Mouse (Mus musculus): ENCODE measurements around the gene Alkbh1.

Alkbh1 gene

DNA sequence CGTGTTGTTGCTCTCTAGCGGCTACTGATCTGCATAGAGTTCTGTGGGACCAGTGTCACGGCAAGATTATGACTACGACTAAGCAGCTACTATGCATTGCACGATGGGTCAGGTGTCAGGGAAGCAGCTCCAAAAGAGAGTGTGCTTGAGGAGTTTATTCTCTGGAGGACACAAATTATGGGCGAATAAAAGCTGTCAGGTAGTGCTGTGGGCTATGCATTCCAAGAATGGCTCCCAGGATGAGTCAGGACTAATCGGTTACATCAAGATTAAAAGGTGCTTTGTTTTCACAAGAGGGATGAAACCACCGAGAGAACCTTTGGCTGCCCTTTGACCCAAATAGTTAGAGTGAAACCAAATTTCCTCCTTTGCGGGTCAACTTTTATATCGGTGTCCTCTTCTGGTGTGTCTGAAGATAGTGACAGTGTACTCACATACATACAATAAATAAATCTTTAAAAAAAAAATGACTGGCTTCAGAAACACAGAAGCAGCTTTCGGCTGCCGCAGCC is 23.8 kb downstream of the Alkbh1 start:
- peak; percentile 67 for DNase-seq (ENCODE audit: inconsistent ontology term)

DNA sequence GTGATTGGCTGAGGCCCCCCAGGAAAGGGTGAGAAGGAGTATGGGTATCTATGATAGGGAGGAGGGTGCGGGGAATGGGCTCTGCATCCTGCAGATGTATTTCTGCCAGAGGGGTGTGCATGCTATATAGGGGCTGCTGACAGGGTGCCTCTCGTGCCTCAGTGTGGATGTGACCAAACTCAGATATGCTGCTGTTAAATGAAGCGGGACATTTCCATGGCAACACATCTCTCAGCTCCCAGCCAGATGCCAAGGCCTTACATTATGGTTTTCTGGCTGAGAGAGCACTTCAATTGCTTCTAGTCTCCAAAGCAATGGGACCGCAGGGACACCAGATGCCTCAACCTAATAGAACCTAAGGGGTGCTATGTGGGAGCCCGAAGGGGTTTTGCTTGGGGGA is 24.9 kb downstream of the Alkbh1 start:
- DNase-seq (ENCODE audit: inconsistent ontology term), result peak; percentile 66

DNA sequence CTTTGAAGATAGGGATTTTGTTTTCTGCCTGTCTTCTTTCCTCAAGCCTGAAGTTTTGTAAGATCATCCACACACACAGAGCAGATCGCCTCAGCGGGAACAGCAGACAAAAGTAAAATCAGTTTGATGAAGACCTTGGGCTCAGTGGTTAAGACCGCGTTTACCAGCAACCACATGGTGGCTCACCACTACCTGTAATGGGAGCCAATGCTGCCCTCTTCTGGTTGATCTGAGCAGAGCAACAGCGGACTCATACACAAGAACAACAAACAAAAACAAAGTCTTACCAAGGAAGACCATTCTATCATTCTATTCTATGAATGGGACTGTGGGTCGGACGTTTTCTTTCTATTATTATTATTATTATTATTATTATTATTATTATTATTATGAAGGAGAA is 27.1 kb downstream of the Alkbh1 start:
- DNase-seq (ENCODE audit: inconsistent ontology term), result peak; percentile 25

DNA sequence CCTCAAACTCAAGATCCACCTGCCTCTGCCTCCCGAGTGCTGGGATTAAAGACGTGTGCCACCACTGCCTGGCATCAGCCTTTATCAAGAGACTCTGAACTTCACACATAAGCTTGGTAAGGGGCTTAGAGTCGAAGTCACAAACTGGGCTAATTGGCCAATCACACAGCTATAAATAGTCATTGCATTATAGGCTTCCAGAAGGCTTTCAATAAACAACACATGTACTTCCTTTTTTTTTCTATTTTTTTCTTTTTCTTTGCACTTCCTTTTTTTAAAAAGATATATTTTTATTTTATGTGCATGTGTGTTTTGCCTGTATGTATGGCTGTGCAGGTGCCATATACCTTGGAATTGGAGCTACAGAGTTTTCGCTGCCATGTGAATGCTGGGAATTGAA is 28.5 kb downstream of the Alkbh1 start:
- DNase-seq (ENCODE audit: inconsistent ontology term), result no peak

DNA sequence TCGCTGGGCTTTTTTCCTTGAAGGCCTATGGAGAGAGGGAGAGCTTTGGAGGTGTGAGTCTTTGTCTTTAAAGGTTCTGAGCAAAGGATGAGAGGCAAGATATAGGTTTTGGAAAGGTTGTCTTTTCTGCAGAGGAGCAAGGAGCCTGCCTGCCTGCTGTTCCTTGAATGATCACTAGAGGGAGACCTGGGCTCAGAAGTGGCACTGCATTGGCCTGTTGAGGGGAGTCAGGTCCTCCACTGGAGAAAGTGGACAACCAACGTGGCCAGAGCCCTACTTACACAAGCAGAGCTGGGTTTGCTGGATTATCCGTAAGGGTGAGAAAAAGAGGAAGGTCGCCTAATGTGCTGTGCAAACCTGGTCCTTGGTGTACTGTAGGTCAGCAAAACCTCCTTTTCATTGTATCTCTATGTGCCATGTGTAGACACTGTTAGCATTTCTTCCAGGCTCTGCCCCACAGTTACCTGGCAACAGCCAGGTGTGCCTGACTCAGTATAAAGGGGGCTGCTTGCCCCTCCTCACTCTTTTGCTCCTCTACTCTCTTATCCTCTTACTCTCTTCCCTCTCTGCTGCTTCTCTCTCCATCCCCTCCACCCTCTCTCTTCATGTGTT is 30.5 kb downstream of the Alkbh1 start:
- peak; percentile 31 for DNase-seq (ENCODE audit: inconsistent ontology term)

DNA sequence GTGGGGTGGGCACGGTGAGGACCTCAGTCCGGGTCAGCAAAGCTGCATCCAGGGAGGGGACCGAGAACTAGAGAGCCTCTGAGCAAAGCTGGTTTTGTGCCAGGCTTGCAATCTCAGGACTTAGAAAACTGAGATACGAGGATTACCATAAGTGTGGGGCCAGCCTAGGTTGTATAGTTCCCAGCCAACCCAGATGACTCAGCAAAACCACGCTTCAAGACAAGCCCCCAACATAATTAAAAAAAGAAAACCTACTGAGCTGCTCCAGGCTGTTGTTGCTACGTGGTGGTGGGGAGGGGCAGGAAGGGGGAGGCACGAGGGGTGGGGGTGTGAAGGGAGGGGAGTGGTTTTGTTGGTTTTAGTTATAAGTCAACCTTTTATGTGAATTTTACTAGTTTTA is 32.8 kb downstream of the Alkbh1 start:
- no peak for DNase-seq (ENCODE audit: inconsistent ontology term)

DNA sequence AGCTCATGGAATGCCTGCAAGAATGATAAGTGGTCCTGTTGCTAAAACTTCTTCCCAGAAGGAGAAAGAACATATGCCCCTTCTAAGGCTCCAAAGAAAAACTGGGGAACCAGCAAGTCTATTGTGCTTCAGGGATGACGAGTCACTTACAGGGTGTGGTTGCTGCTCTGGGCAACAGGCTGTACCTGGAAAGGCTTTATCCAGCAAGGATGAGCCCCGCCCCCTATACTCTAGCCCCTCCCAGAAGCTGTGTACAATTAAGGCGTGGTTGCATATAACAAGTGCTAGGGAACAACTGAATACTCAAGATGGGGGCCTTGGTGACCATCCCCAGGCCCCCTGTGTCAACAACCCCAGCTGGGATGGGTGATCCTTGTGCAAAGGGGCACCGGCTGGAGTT is 34.7 kb downstream of the Alkbh1 start:
- no peak for DNase-seq (ENCODE audit: inconsistent ontology term)

DNA sequence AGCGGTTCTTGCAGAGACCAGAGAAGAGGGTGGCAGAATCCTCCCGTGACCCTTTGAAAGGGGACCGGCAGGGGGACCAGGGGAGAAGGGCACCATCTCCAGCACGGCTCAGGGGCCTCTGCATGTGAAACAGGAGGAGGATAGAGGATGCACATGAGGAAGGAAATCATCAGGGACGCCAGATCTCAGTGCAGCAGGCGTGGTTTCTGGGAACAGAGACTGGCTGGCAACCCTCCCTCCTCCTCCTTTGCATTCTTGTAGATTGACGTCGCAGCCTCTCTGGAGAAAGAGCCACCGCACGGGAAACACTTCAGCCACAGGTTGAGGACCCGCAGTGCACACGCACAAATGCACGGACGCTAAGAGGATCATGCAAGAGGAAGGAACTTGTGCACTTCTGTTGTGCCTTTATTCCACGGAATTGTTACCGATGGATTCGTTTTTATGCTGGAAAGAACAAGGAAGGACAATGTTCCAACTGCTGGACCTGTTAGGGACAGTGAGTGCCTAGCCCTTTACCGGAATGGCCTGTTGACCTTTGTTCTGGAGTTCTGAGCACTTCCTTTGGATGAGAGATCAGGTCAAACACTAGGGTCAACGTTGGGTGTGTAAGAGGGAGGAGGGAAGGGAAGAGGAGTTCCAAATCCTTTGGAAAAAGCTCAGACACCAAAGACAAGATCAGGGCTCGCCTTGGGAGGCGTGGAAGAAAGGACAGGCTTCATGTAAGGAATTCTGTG is 35.8 kb downstream of the Alkbh1 start:
- DNase-seq (ENCODE audit: inconsistent ontology term), result peak; percentile 79

DNA sequence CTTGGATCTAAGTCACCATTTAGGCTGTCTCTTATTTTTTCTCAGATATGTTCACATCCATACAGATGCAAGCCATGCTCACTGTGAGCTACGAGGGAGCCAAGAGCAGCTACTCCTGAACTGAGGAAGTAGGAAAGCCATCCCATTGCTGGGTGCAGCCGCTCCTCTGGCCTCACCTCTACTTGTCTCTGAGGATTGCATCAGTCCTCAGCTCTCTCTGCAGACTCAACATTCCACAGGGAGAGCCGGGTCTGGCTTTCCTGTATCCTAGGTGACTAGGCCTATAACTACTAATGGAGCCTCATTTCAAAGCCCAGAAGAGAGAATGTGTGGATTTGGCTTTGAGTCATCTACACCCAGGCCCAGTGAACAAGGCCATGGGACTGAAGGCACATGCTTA is 38.1 kb downstream of the Alkbh1 start:
- DNase-seq (ENCODE audit: inconsistent ontology term), result no peak

DNA sequence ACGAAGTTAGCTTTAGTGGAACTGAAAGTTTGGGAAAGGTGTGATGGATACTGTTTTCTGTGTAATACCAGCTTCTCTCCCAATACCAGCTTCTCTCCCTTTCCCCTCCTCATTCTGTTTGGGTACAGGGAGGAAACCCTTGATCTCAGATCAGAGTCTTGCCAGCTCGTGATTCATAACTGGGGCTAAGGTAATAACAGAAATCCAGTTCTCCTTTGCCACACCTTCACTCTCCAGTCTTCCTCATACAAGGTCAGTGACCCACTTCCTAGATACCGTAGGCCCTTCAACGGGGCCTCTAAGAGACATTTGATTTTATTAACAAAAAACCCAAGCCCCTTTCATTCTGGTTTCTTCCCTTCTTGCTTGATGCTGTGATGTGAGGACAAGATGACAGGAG is 38.7 kb downstream of the Alkbh1 start:
- DNase-seq (ENCODE audit: inconsistent ontology term), result no peak

DNA sequence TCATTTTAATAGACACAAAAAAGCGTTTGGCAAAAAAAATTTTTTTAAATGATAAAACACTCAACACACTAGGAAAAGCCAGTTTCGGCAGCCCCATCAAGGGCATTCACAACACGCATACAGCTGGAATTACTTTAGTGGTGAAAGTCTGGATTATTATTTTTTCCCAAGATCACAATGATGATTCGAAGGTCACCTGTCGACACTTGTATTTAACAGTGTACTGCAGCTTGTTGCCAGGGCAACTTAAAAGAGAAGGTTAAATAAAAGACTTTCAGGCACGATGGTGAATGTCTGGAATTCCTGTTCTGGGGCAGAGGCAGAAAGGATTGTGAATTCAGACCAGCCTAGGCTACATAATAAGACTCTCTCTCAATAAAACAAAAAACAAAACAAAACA is 41.9 kb downstream of the Alkbh1 start:
- no peak for DNase-seq (ENCODE audit: inconsistent ontology term)

DNA sequence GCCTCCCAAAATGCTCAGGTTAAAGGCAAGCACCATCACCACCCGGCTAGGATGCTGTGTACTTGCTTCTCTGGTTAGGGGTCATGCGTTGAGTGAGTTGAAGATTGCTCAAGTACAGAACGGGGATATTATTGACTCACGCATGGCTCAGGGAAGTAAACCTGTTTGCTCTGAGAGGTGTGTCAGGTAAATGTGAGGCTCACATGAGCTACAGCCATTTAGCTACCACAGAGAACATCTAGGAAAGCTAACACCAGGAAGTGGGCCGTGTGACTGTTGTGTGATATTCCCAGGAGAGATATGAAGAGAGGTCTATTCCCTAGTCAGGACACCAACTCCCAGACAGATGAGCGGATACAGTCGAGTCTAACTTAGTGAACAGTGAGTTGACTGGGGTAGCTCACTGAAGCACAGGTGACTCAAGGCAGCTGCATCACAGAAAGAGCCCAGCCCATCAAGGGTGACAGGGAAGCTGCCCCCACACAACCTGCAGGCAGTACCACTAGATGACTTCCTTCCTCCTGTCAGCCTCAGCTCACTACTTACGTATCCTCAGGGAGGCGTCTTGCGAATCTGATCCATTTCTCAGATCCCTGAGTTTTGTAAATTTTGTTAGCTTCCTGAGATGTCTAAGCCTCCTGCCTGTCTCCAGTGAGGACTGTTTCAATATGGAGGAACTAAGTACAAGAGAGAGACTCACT is 44.5 kb downstream of the Alkbh1 start:
- DNase-seq (ENCODE audit: inconsistent ontology term), result no peak

DNA sequence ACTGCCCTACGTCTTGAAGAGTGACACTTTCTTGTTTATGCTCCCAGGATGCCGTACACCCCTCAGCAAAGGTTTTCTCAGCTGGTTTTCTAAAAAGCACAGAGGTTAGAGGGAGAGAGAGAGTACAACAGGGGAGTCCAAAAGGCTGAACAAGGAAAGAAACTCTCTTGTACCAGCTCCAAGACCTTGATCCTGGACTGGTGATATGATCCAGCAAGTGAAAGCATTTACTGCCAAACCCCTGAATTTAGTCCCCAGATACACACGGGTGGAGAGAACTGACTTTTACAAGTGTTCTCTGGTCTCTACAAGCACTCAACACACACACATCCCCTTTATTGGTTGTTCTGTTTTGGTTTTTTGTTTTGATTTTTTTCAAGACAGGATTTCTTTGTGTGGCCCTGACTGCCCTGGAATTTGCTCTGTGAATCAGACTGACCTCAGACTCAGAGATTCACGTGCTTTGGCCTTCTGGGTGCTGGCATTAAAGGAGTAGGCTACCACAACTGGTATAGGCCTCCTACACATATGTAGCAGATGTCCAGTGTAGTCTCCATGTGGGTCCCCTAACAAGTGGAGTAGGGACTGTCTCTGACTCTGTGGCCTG is 45.9 kb downstream of the Alkbh1 start:
- peak; percentile 38 for DNase-seq (ENCODE audit: inconsistent ontology term)

DNA sequence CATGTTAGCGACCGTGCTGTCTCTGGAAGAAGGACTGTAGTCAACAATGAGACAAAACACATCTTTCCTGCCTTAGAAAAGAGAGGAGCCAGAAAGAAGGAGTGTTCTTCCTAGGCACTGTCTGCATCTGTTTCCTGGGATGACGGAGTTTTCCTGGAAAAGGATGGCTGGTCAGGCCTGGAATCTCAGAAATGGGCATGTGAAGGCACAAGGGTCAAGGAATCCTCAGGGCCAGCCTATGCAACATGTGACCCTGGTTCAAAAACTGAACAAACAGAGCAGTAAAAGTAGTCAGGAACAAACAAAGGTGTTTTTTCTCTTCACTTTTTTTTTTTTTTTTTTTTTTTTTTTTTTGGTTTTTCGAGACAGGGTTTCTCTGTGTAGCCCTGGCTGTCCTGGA is 46.7 kb downstream of the Alkbh1 start:
- no peak for DNase-seq (ENCODE audit: inconsistent ontology term)

DNA sequence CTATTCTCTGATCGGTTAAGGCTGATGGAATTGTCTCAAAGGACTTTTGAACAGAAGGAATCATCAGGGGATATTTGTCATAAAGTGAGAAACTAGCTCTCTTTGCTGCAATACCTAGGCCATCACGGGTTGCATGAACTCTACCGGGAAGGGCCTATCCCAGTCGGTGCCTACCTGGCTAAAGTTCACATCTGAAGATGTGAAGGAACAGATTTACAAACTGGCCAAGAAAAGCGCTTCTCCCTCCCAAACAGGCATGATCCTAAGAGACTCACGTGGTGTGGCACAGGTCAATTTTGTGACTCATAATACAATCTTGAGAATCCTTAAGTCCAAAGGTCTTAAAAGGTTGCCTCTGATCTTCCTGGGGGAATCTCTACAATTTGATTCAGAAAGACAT is 49.5 kb downstream of the Alkbh1 start:
- DNase-seq (ENCODE audit: inconsistent ontology term), result no peak

DNA sequence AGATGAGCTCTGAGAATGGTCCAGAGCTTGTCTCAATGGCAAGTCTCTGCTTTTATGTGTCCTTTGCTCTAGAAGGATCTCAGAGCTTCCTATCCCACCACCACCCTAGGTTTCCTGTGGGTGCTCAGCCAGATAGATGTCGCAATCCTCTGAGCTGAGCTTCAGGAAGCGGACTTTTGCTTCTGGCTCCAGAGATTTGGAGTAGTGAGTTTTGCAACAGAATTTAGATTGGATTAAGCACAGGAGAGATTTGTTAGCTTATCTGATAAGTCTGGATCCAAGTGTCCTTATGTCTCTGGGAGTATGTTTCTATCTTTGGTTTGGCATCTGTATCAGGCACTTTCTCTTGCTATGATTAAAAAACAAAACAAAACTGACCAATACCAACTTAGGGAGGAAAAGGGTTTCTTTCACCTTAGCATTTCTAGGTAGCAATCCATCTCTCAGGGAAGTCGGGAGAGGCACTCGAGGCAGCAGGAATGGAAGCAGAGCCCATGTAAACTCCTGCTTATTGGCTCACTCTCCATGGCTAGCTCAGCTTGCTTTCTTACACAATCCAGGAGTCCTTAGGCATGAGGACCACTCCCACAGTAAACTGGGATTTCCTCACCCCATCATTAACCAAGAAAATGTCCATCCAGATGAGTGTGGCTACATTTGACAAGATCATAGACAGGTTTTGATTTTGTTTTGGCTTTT is 50.2 kb downstream of the Alkbh1 start:
- no peak for DNase-seq (ENCODE audit: inconsistent ontology term)

DNA sequence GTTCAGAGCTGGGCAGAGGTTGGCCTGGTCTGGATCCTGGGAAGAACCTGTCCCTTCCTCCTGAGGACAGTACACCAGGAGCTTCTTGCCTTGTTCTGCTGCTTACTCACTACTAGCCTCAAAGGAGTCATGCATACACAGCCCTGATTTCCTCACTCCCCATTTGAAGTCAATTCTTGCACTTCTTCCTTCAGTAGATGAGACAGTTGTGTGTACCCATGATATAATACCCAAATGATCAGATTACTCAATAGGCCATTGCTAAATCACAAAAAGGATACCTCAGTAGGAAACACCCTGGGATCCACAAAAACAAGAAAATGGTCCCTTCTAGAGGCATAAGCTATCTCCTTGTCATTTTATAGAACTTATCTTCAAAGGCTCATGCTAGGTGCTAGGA is 52.5 kb downstream of the Alkbh1 start:
- no peak for DNase-seq (ENCODE audit: inconsistent ontology term)

DNA sequence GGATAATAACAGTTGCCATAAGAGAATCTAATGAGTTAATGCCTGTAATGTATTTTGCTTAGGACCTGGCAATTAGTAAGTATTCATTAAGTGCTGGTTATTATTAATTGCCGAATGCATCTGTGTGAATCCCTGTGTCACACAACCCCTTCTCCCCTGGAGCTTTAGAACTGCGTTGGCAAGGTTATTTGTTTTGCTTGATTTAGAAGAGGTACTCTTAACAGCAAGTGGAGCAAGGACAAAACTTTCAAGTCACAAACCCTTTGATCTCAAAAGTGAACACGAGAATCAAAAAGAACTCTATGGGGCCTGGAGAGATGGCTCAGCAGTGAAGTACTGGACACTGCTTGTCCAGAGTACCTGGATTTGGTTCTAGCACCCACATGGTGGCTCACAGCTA is 54.6 kb downstream of the Alkbh1 start:
- DNase-seq (ENCODE audit: inconsistent ontology term), result no peak

DNA sequence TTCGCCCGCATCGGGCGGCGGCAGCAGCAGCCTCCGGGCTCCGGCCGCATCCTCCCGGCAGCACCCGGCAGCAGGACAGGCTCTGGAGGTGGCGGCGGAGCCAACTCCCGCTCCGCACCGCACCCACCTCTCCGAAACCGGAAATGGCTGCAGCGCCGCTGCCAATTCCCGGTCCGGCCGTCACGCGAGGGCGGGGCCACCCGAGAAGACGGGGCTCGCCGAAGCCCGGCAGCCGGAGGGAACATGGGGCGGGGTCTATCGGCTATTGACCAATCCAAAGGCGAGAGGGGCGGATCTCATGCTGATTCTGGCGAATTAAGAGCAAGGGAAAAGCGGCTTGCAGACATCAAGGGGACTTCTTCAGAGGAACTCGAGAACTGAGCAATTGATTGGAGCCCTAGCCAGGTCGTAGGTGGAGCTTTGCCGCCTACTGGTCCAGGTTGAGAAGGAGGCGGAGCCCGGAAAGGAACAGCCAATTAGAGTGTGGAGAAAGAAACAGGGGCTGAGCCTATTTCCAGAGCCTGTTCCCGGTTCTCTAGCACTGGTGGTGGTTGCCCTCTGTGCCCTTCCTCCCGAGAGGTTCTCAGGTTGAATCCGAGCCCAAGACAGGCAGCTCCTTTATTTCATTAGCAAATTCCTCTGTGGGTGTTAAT is 55.6 kb downstream of the Alkbh1 start, which contains the start of gene Sptlc2:
Gene Sptlc2 (minus strand): TSS at position 234 of the 653 bp plus-strand sequence.
- peak; percentile 99 for DNase-seq (ENCODE audit: inconsistent ontology term)

DNA sequence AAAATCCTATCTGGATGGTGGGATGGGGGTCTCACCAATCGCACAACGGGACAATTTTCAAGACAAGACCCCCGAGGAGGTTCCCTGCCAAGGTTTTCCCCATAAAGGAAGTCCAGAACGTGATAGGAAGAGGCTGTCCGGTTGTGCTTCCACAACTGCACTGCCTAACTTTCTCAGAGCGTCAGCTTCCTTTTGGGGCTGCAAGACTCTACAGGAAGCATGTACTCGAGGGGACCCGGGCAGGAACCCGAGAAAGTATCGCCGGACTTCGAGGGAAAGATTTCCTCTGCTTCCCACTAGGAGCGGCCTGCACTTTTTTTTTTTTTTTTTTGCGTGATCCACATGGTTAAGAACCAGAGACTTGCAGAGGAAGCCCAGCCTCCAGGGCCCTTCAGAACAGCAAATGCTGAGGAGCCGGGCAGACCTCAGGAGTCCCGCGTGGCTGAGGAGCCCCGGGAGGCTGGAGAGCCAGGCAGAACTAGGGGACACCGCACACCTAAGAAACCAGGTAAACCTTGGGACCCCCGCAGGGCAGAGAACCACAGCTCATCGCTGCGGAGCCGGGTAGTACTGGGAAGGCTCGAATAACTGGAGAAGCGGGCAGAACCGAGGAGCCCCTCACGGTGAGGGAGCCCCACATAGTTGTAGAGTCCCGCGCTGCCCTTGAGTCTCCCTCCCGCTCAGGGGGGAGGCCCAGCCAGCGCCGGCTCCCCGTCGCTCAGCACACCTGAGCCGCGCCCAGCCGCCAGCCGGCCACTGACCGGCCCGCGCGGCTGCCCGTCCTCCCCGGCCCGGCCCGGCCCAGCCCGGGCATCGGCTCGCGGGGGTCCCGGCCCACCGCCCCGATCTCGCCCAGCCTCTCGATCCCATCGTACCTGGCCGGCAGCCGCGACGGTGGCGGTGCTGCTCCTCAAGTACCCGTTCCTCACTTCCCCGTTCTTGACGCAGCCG is 56.4 kb downstream of the Alkbh1 start:
- DNase-seq (ENCODE audit: inconsistent ontology term), result peak; percentile 40

Measured in Muller cell, postnatal 12 days (primary cell).